Mouse (Mus musculus) kidney, embryonic 16.5 days (tissue): ENCODE results near the gene Ly86. TPM values are rescaled to one million over a fixed set of nuclear protein-coding genes. Genes with fewer than 3 reads are reported as not detected.

Source experiments
- ATAC-seq: fragments of 200-750 bp; cut with Nextera tagmentation; 2 replicates; pipeline ENCODE4 v1.8.0; 2017; ENCODE audit warnings: moderate TSS enrichment; ENCODE audit not compliant: low FRiP score, low TSS enrichment
- H3K27ac ChIP-seq: fragments of 300-500 bp; sonication (generic); 2 replicates; pipeline ENCODE4 v1.5.1; 2014; ENCODE audit warnings: low read length
- H3K27me3 ChIP-seq: fragments of 300-500 bp; sonication (generic); 2 replicates; pipeline ENCODE4 v1.6.1; 2014; ENCODE audit warnings: low read length, control low read depth, mixed read lengths; ENCODE audit not compliant: insufficient read depth
- H3K36me3 ChIP-seq: fragments of 300-500 bp; sonication (generic); 2 replicates; pipeline ENCODE4 v1.6.1; 2014; ENCODE audit warnings: low read length, control low read depth, mixed read lengths; ENCODE audit not compliant: insufficient read depth
- H3K4me1 ChIP-seq: fragments of 300-500 bp; sonication (generic); 2 replicates; pipeline ENCODE4 v1.6.1; 2014; ENCODE audit warnings: low read length, control low read depth, mixed read lengths; ENCODE audit not compliant: insufficient read depth
- H3K4me2 ChIP-seq: fragments of 300-500 bp; sonication (generic); replicated peaks from 2 replicates; pipeline ENCODE4 v1.6.1; 2014; ENCODE audit warnings: low read depth, low read length
- H3K4me3 ChIP-seq: fragments of 300-500 bp; sonication (generic); 2 replicates; pipeline ENCODE4 v1.5.1; 2014; ENCODE audit warnings: mild to moderate bottlenecking, low read length
- H3K9ac ChIP-seq: fragments of 300-500 bp; sonication (generic); replicated peaks from 2 replicates; pipeline ENCODE4 v1.6.1; 2014; ENCODE audit warnings: low read length
- H3K9me3 ChIP-seq: fragments of 300-500 bp; sonication (generic); 2 replicates; pipeline ENCODE4 v1.6.1; 2016; ENCODE audit warnings: low read length, control low read depth
- WGBS: fragments of 180-500 bp; shearing (Covaris S2); extraction: QIAGEN DNeasy Blood & Tissue Kit; methylation state at CpG from one replicate; pipeline ENCODE4 v1.1.7; 2014; 5-methylcytosine and 5-hydroxymethylcytosine counted together
- polyA plus RNA-seq: library from polyadenylated mRNA; unstranded; fragments of >200 nt; fragmentation: Nextera tagmentation; extraction: Ambion mirVana; gene quantifications from 2 replicates; pipeline ENCODE4 v1.2.1, GENCODE M21; 2015

Gene Ly86
- polyA plus RNA-seq, 1 experiment from 2014 or later = 5.0 TPM

- no peaks in the 10 kb centered on the region; the same call in 1 of the 2 replicates for H3K9me3 ChIP-seq
- H3K4me1 ChIP-seq = no peaks in the 10 kb centered on the region
- H3K9ac ChIP-seq = no peak overlapping the region
- no peak overlapping the region for H3K4me2 ChIP-seq
- no peaks in the 10 kb centered on the region for H3K36me3 ChIP-seq
- H3K27me3 ChIP-seq = no peaks in the 10 kb centered on the region
- no peak for ATAC-seq
- H3K4me3 ChIP-seq = no peak overlapping the region
- H3K27ac ChIP-seq = no peak overlapping the region
- 76% methylated on average over 3 of the region's 3 CpGs for WGBS
These were observed 80.4 kb downstream of the Ly86 start for GRCm38 (mm10) chr13:37425406-37425805.

GRCm38 (mm10) chr13:37426578-37427336, 81.7 kb downstream of the Ly86 start:
- Histone ChIP-seq H3K9me3 (peaks cover 2% of the 10 kb centered on the region; the same call in 1 of the 2 replicates), H3K27me3 (no peaks in the 10 kb centered on the region), H3K4me1 (no peaks in the 10 kb centered on the region), H3K4me2 (no peak overlapping the region; the same call in 1 of the 2 replicates), H3K9ac (no peak overlapping the region), H3K36me3 (no peaks in the 10 kb centered on the region), H3K4me3 (no peak overlapping the region), H3K27ac (peak overlapping the region; percentile 64; the same call in 1 of the 2 replicates)
- WGBS = 57% methylated on average over 12 of the region's 12 CpGs
- ATAC-seq = no peak; the same call in 1 of the 2 replicates

DNA sequence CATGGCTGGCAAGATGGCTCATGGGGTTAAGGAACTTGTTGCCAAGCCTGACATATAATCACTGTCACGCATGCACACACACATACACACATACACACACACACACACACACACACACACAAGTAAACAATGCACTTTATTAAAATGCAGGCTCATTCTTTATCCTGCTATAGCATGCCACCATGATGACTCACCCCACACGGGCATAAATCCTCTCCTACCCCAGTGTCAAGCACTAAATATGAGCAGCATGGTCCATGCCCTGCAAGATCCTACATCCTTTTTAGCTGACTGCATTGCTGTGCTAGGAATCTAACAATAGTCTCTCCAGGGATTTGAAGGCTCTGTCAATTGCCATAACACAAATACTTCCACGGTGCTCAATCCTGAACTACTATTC, 83.5 kb downstream of the Ly86 start:
- ATAC-seq = no peak
- peaks cover 3% of the 10 kb centered on the region; the same call in 1 of the 2 replicates for H3K9me3 ChIP-seq
- no peak overlapping the region for H3K27ac ChIP-seq
- H3K36me3 ChIP-seq = no peaks in the 10 kb centered on the region
- H3K4me2 ChIP-seq = no peak overlapping the region
- no peak overlapping the region for H3K9ac ChIP-seq
- H3K4me1 ChIP-seq = no peaks in the 10 kb centered on the region
- WGBS = 74% methylated on average over 3 of the region's 3 CpGs
- H3K27me3 ChIP-seq = no peaks in the 10 kb centered on the region
- no peak overlapping the region for H3K4me3 ChIP-seq

DNA sequence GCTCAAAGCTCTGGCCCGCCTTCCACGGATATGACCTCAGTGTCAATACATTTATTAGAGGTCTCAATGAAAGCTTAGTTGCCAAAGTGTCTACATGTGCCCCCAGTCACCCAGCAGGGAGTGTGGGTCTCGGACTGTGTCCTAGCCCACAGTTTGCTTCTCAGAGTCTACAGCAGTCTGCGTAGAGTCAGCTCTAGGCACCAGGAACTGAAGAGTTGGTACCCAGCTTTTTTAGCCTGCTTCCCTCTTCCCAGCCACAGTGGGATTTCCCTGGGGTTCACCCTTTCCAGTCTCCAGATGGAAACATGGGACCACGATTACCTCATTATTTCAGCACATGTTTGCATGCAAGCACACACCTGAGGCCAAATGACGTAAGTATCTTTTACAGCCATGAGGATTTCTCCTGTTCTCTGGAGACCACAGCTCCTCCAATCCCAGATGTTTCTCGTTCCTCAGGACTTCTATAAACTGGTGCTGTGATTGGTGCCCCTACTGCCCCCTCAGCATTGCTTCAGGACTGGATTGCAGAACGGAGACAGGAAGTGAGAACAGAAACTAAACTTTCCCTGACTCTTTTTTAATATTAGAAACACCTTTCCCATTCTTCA, 84.8 kb downstream of the Ly86 start:
- H3K9ac ChIP-seq = no peak overlapping the region
- ATAC-seq = no peak
- H3K4me1 ChIP-seq = 0 out of 2 replicates have a peak, but pooled peaks cover 4% of the 10 kb centered on the region
- 68% methylated on average over 8 of the region's 8 CpGs for WGBS
- H3K27me3 ChIP-seq = no peaks in the 10 kb centered on the region
- 0 out of 2 replicates have a peak, but pooled peaks cover 3% of the 10 kb centered on the region for H3K9me3 ChIP-seq
- H3K27ac ChIP-seq = no peak overlapping the region
- H3K4me3 ChIP-seq = no peak overlapping the region
- no peak overlapping the region for H3K4me2 ChIP-seq
- no peaks in the 10 kb centered on the region for H3K36me3 ChIP-seq

- H3K4me2 ChIP-seq = no peak overlapping the region
- no peak for ATAC-seq
- no peak overlapping the region for H3K4me3 ChIP-seq
- no peak overlapping the region for H3K27ac ChIP-seq
- WGBS = 96% methylated on average over 2 of the region's 2 CpGs
- no peaks in the 10 kb centered on the region for H3K36me3 ChIP-seq
- H3K9me3 ChIP-seq = 0 out of 2 replicates have a peak, but pooled peaks cover 3% of the 10 kb centered on the region
- no peak overlapping the region for H3K9ac ChIP-seq
- H3K27me3 ChIP-seq = peaks cover 9% of the 10 kb centered on the region; the same call in 1 of the 2 replicates
- 0 out of 2 replicates have a peak, but pooled peaks cover 5% of the 10 kb centered on the region for H3K4me1 ChIP-seq
These were observed 86.7 kb downstream of the Ly86 start for GRCm38 (mm10) chr13:37431707-37432106.

GRCm38 (mm10) chr13:37432653-37433052, 87.6 kb downstream of the Ly86 start:
- Histone ChIP-seq H3K4me2 (no peak overlapping the region), H3K36me3 (no peaks in the 10 kb centered on the region), H3K27me3 (peaks cover 11% of the 10 kb centered on the region; the same call in 1 of the 2 replicates), H3K4me1 (0 out of 2 replicates have a peak, but pooled peaks cover 5% of the 10 kb centered on the region), H3K27ac (no peak overlapping the region), H3K4me3 (no peak overlapping the region), H3K9me3 (0 out of 2 replicates have a peak, but pooled peaks cover 3% of the 10 kb centered on the region), H3K9ac (no peak overlapping the region)
- WGBS = 41% methylated on average over 4 of the region's 4 CpGs
- no peak for ATAC-seq

GRCm38 (mm10) chr13:37433142-37433541, 88.1 kb downstream of the Ly86 start:
- Histone ChIP-seq H3K27me3 (peaks cover 16% of the 10 kb centered on the region; the same call in 1 of the 2 replicates), H3K4me1 (0 out of 2 replicates have a peak, but pooled peaks cover 5% of the 10 kb centered on the region), H3K9ac (no peak overlapping the region), H3K4me2 (no peak overlapping the region), H3K4me3 (no peak overlapping the region), H3K36me3 (no peaks in the 10 kb centered on the region), H3K27ac (no peak overlapping the region), H3K9me3 (0 out of 2 replicates have a peak, but pooled peaks cover 3% of the 10 kb centered on the region)
- WGBS = 31% methylated on average over 3 of the region's 3 CpGs
- no peak for ATAC-seq

DNA sequence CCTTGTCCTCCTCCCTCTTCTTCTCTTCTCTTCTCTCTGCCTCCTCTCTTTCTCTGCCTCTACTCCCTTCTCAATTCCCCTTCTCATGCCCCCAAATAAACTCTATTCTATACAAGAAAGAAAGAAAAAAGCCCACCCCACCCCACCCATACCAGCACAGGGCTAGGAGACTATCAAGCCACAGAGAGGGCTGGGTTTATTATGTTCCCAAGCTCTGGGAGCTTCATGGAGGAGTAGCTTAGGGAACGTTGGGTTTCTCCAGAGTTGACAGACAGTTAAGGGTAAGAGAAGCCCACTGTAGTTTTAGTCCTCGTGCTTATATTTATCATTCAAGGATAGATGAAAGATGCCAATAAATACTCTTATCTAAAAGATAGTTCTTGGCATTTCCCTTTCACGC, 88.7 kb downstream of the Ly86 start:
- 8% methylated on average over 3 of the region's 3 CpGs for WGBS
- ATAC-seq = peak; percentile 36; the same call in 1 of the 2 replicates

GRCm38 (mm10) chr13:37434137-37434772, 89.2 kb downstream of the Ly86 start:
- Histone ChIP-seq H3K4me3 (peak overlapping the region; percentile 49), H3K27ac (peak overlapping the region; percentile 71; the same call in 1 of the 2 replicates), H3K4me1 (0 out of 2 replicates have a peak, but pooled peaks cover 5% of the 10 kb centered on the region), H3K36me3 (no peaks in the 10 kb centered on the region), H3K27me3 (peaks cover 16% of the 10 kb centered on the region; the same call in 1 of the 2 replicates), H3K9ac (peak overlapping the region; percentile 68), H3K9me3 (0 out of 2 replicates have a peak, but pooled peaks cover 3% of the 10 kb centered on the region), H3K4me2 (peak overlapping the region; percentile 73)
- under 1% methylated on average over 19 of the region's 19 CpGs for WGBS
- ATAC-seq = peak; percentile 81

More for the DNA sequence above, 88.7 kb downstream of the Ly86 start:
- Histone ChIP-seq H3K27me3 (peaks cover 16% of the 10 kb centered on the region; the same call in 1 of the 2 replicates), H3K9ac (no peak overlapping the region), H3K4me2 (peak overlapping the region; percentile 73), H3K4me1 (0 out of 2 replicates have a peak, but pooled peaks cover 5% of the 10 kb centered on the region), H3K36me3 (no peaks in the 10 kb centered on the region), H3K27ac (no peak overlapping the region), H3K9me3 (0 out of 2 replicates have a peak, but pooled peaks cover 3% of the 10 kb centered on the region), H3K4me3 (no peak overlapping the region)
